Mouse (Mus musculus): ENCODE results near the gene Tbl3. TPM values are rescaled to one million over a fixed set of nuclear protein-coding genes. Genes with fewer than 3 reads are reported as not detected.
A peak's percentile ranks its signal among the peaks of the same experiment; 100 is the strongest.

Tbl3 gene
- total and polyA plus RNA-seq, 3 experiments, result 103 to 111 TPM; not detected in 1

- Histone ChIP-seq H3K36me3 (ENCODE audit: control insufficient read depth in 1 of 2, insufficient read depth in 2 of 2, low read length in 2 of 2) (peaks cover 0 to 5% of the 10 kb centered on the region in 2 experiments; a peak in 2 of 4 replicates), H3K27ac (ENCODE audit: control insufficient read depth, low read depth, low read length) (no peak overlapping the region), H3K27me3 (ENCODE audit: control insufficient read depth in 1 of 2, insufficient read depth in 2 of 2, low read length in 2 of 2) (no peaks in the 10 kb centered on the region), H3K9ac (ENCODE audit: control insufficient read depth, low read depth, low read length, poor library complexity, severe bottlenecking) (no peak overlapping the region), H3K4me3 (ENCODE audit: control insufficient read depth in 1 of 2, insufficient read depth in 1 of 2, low read depth in 2 of 2, low read length in 2 of 2) (peak overlapping the region in 1 of 2 experiments; percentile 2; a peak in 1 of 4 replicates), H3K9me3 (replicated peaks; ENCODE audit: insufficient read depth, low read length) (no peaks in the 10 kb centered on the region), H3K4me1 (ENCODE audit: control insufficient read depth in 1 of 2, insufficient read depth in 2 of 2, low read length in 2 of 2) (peaks cover 0 to 2% of the 10 kb centered on the region in 2 experiments; a peak in 1 of 4 replicates), H3K79me2 (ENCODE audit: control insufficient read depth, insufficient read depth, low read length, poor library complexity) (peaks cover 7% of the 10 kb centered on the region)
- DNase-seq (ENCODE audit: low read depth, low spot score), result peak; percentile 76
- TF ChIP-seq ZNF384 (IDR thresholded peaks at IDR 0.05; ENCODE audit: low read depth, low read length), result 0 out of 2 replicates have a peak, but pooled peaks have one; percentile 22
- TF ChIP-seq TAL1 (IDR thresholded peaks at IDR 0.05; ENCODE audit: low read length), result no peak
- no peak for TF ChIP-seq NELFE (IDR thresholded peaks at IDR 0.05; ENCODE audit: low read depth, low read length)
Observed at GRCm38 (mm10) chr17:24708646-24709045, 1.2 kb upstream of the Tbl3 start.

GRCm38 (mm10) chr17:24707801-24708425 is 453 bp upstream of the Tbl3 start:
- Histone ChIP-seq H3K4me3 (ENCODE audit: control insufficient read depth in 1 of 2, insufficient read depth in 1 of 2, low read depth in 2 of 2, low read length in 2 of 2) (peak overlapping the region; percentile 89 to 100), H3K79me2 (ENCODE audit: control insufficient read depth, insufficient read depth, low read length, poor library complexity) (peaks cover 7% of the 10 kb centered on the region), H3K9me3 (replicated peaks; ENCODE audit: insufficient read depth, low read length) (no peaks in the 10 kb centered on the region), H3K27ac (ENCODE audit: control insufficient read depth, low read depth, low read length) (peak overlapping the region; percentile 75), H3K27me3 (ENCODE audit: control insufficient read depth in 1 of 2, insufficient read depth in 2 of 2, low read length in 2 of 2) (no peaks in the 10 kb centered on the region), H3K9ac (ENCODE audit: control insufficient read depth, low read depth, low read length, poor library complexity, severe bottlenecking) (peak overlapping the region; percentile 85), H3K36me3 (ENCODE audit: control insufficient read depth in 1 of 2, insufficient read depth in 2 of 2, low read length in 2 of 2) (peaks cover 0 to 5% of the 10 kb centered on the region in 2 experiments; a peak in 2 of 4 replicates), H3K4me1 (ENCODE audit: control insufficient read depth in 1 of 2, insufficient read depth in 2 of 2, low read length in 2 of 2) (peaks cover 0 to 2% of the 10 kb centered on the region in 2 experiments; a peak in 1 of 4 replicates)
- TF ChIP-seq TBP (IDR thresholded peaks at IDR 0.05; ENCODE audit: low read depth, low read length) (0 out of 2 replicates have a peak, but pooled peaks have one; percentile 4), POLR2A (IDR thresholded peaks at IDR 0.05; ENCODE audit: control insufficient read depth in 1 of 2, insufficient read depth in 1 of 2, low read depth in 1 of 2, low read length in 2 of 2, poor library complexity in 1 of 2) (peak in 1 of 2 experiments; percentile 13; a peak in 1 of 4 replicates), SIN3A (IDR thresholded peaks at IDR 0.05; ENCODE audit: low read length) (no peak)
- DNase-seq (ENCODE audit: low read depth, low spot score), result peak; percentile 70

- H3K27me3 ChIP-seq (ENCODE audit: control insufficient read depth in 1 of 2, insufficient read depth in 2 of 2, low read length in 2 of 2), result no peaks in the 10 kb centered on the region
- no peak for DNase-seq (ENCODE audit: low read depth, low spot score)
- H3K27ac ChIP-seq (ENCODE audit: control insufficient read depth, low read depth, low read length), result no peak overlapping the region
- H3K36me3 ChIP-seq (ENCODE audit: control insufficient read depth in 1 of 2, insufficient read depth in 2 of 2, low read length in 2 of 2), result peaks cover 0 to 5% of the 10 kb centered on the region in 2 experiments; a peak in 2 of 4 replicates
- no peak overlapping the region for H3K4me3 ChIP-seq (ENCODE audit: control insufficient read depth in 1 of 2, insufficient read depth in 1 of 2, low read depth in 2 of 2, low read length in 2 of 2)
- H3K9ac ChIP-seq (ENCODE audit: control insufficient read depth, low read depth, low read length, poor library complexity, severe bottlenecking), result no peak overlapping the region
- H3K4me1 ChIP-seq (ENCODE audit: control insufficient read depth in 1 of 2, insufficient read depth in 2 of 2, low read length in 2 of 2), result peaks cover 0 to 2% of the 10 kb centered on the region in 2 experiments; a peak in 1 of 4 replicates
- no peak for TF ChIP-seq GATA1 (IDR thresholded peaks at IDR 0.05; ENCODE audit: low read depth, low read length)
- H3K79me2 ChIP-seq (ENCODE audit: control insufficient read depth, insufficient read depth, low read length, poor library complexity), result peaks cover 7% of the 10 kb centered on the region
- H3K9me3 ChIP-seq (replicated peaks; ENCODE audit: insufficient read depth, low read length), result no peaks in the 10 kb centered on the region
Observed at GRCm38 (mm10) chr17:24705821-24706220, 1.6 kb downstream of the Tbl3 start.

GRCm38 (mm10) chr17:24701251-24701650 is 6.2 kb downstream of the Tbl3 start:
- Histone ChIP-seq H3K27ac (ENCODE audit: control insufficient read depth, low read depth, low read length) (no peak overlapping the region), H3K27me3 (ENCODE audit: control insufficient read depth in 1 of 2, insufficient read depth in 2 of 2, low read length in 2 of 2) (no peaks in the 10 kb centered on the region), H3K79me2 (ENCODE audit: control insufficient read depth, insufficient read depth, low read length, poor library complexity) (peaks cover 3% of the 10 kb centered on the region; the same call in 1 of the 2 replicates), H3K4me3 (ENCODE audit: control insufficient read depth in 1 of 2, insufficient read depth in 1 of 2, low read depth in 2 of 2, low read length in 2 of 2) (no peak overlapping the region), H3K4me1 (ENCODE audit: control insufficient read depth in 1 of 2, insufficient read depth in 2 of 2, low read length in 2 of 2) (peaks cover 0 to 8% of the 10 kb centered on the region in 2 experiments; a peak in 1 of 4 replicates), H3K9me3 (replicated peaks; ENCODE audit: insufficient read depth, low read length) (no peaks in the 10 kb centered on the region), H3K9ac (ENCODE audit: control insufficient read depth, low read depth, low read length, poor library complexity, severe bottlenecking) (no peak overlapping the region), H3K36me3 (ENCODE audit: control insufficient read depth in 1 of 2, insufficient read depth in 2 of 2, low read length in 2 of 2) (peaks cover 0 to 4% of the 10 kb centered on the region in 2 experiments; a peak in 2 of 4 replicates)
- TF ChIP-seq SMC3 (IDR thresholded peaks at IDR 0.05; ENCODE audit: low read depth, low read length) (no peak), ELF1 (IDR thresholded peaks at IDR 0.05; ENCODE audit: low read depth, low read length) (no peak), RAD21 (IDR thresholded peaks at IDR 0.05; ENCODE audit: low read depth, low read length) (no peak), POLR2AphosphoS5 (IDR thresholded peaks at IDR 0.05; ENCODE audit: borderline replicate concordance, low read depth, low read length) (no peak), USF2 (IDR thresholded peaks at IDR 0.05; ENCODE audit: borderline replicate concordance in 1 of 2, insufficient read depth in 1 of 2, low read depth in 1 of 2, low read length in 2 of 2) (no peak)
- DNase-seq (ENCODE audit: low read depth, low spot score), result no peak

All from MEL (cell line).